Mouse (Mus musculus): ENCODE results near the gene Irs1. TPM values are rescaled to one million over a fixed set of nuclear protein-coding genes. Genes with fewer than 3 reads are reported as not detected.

The Irs1 gene
- polyA plus RNA-seq (2012; fragmentation: generic; extraction: Trizol): 1 to 10 TPM in 1 of 2 experiments, under 1 TPM in 1; 0.22 to 2.8 TPM

GRCm38 (mm10) chr1:82291151-82291797 is at the start of gene Irs1:
Irs1 (minus strand) TSS chr1:82291416.

GRCm38 (mm10) chr1:82316111-82316745 is 25.0 kb upstream of the Irs1 start, which contains the start of gene Rhbdd1:
Rhbdd1 (plus strand) TSS chr1:82316452.

GRCm38 (mm10) chr1:82232812-82233211 is 58.4 kb downstream of the Irs1 start, which contains the start of gene Gm9747:
Gm9747 (plus strand) TSS chr1:82233112.

Other genes with a start within 250 kb of the Irs1 start
- gene Gm9747, start 58.3 kb downstream of the Irs1 start, polyA plus RNA-seq (2012; fragmentation: generic; extraction: Trizol): 1 to 10 TPM in 1 of 2 experiments, under 1 TPM in 1; 0.54 to 8.1 TPM
- gene Rhbdd1, start 25.0 kb upstream of the Irs1 start, polyA plus RNA-seq (2012; fragmentation: generic; extraction: Trizol): 1 to 10 TPM; 1.3 to 6.5 TPM

All from C3H10T1/2 (cell line).